Mouse (Mus musculus): ENCODE results near the gene Nav2.

Nav2 gene

DNA sequence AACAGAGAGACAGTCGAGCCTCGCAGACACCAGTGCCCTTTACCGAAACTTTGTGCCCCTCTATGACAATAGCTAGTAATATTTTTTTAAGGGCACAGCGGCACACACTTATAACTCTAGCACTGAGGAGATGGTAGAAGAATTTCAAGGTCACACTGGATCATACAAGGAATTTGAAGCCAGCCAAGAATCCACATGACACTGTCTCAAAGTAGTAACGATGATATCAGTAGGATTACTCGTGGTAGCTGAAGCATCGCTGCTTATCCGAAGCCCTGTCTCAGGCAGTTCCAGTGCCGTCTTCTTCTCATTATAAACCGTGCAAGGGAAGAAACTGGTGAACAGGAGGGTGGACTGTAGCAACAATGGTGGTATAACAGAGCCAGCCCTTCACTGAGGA, 177.2 kb downstream of the Nav2 start:
- in situ Hi-C loops (cut with MboI; ENCODE audit: low sequenced_read_pairs): no loop called here

DNA sequence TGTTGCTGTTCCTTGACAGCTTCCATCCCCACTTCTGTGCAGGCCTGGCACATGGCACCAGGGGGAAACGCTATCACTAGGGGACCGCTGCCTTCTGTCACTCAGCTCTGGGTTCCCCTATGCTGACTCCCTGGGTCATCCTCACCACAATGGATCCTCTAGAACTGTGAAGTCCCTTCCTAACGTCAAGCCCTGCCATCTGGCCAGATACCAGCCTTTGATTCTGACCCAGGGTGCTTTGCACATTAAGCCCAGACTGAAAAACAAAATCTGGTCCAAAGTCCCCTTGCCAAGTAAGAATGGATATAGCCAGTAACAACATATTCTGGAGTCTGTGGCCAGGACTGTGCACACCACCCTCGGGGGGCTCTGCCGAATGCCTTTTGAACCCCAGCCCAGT, 178.6 kb downstream of the Nav2 start:
- in situ Hi-C loops (cut with MboI; ENCODE audit: low sequenced_read_pairs): no loop called here

- in situ Hi-C loops (cut with MboI; ENCODE audit: low sequenced_read_pairs): no loop called here
Measured at GRCm38 (mm10) chr7:49088198-49088912, 179.8 kb downstream of the Nav2 start.

- in situ Hi-C loops (cut with MboI; ENCODE audit: low sequenced_read_pairs): no loop called here
Measured at GRCm38 (mm10) chr7:49091371-49091770, 182.9 kb downstream of the Nav2 start.

GRCm38 (mm10) chr7:49091921-49092320, 183.4 kb downstream of the Nav2 start:
- in situ Hi-C loops (cut with MboI; ENCODE audit: low sequenced_read_pairs): no loop called here

DNA sequence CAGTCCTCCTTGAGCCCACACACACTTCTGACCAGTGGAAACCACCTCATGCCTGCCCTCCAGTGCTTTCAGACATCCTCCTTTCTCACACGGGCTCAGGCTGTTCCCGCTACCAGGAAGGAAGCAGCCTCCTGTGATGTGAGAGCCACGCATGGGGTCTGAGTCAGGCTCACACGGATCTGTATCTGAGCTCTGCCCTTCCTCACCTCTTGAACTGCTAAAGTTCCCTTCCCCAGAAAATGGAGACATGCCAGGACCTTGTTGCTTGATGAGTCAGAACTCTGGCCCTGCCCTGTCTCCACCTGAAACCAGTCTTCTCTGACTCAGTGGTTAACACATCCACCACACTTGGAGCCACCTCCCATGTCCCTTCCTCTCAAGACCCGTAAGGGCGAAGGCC, 185.1 kb downstream of the Nav2 start:
- in situ Hi-C loops (cut with MboI; ENCODE audit: low sequenced_read_pairs): no loop called here

GRCm38 (mm10) chr7:49094531-49094930, 186.0 kb downstream of the Nav2 start:
- in situ Hi-C loops (cut with MboI; ENCODE audit: low sequenced_read_pairs): no loop called here

DNA sequence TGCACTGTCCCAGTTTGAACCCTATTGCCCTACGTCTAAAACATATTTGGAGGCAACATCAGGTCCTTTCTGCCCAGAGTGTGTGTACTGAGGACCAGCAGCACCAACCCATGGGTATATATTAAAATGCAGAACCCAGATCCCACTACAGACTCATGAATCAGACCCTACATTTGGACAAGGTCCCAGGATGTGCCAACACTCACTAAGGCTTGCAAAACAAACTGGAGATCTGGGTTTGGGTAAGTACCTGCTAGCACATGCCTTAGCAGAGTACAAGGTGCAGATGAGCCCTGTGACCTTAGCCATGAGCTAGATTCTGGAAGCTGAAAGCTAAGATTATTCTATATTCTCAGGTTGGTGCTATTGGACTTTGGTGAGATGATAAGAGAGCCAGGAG, 192.8 kb downstream of the Nav2 start:
- in situ Hi-C loops (cut with MboI; ENCODE audit: low sequenced_read_pairs): loop anchor here (25.0 kb wide), 1 partner anchor 214 kb away; the partner anchor contains the start of gene E2f8

GRCm38 (mm10) chr7:49102223-49102622, 193.7 kb downstream of the Nav2 start:
- in situ Hi-C loops (cut with MboI; ENCODE audit: low sequenced_read_pairs): loop anchor here (25.0 kb wide), 1 partner anchor 215 kb away; the partner anchor contains the start of gene E2f8

DNA sequence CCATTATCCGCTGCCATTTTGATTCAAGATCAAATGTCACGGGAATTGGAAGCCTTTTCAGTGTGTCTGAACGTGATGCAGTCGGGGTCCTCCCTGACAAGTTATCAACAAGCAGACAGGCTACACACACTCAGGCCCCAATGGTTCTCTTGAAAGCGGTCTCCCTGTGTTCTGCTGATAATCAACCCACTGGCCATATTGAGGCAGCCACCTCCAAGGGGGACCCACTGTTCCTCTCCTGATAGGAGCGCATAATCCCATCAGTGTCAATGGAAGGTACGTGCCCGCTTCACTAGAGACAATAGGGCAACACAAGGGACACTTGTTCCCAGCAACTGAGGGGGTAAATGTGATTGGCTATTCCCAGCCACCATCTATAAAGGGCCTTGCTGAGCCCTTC, 195.9 kb downstream of the Nav2 start:
- in situ Hi-C loops (cut with MboI; ENCODE audit: low sequenced_read_pairs): loop anchor here (25.0 kb wide), 1 partner anchor 217 kb away; the partner anchor contains the start of gene E2f8

DNA sequence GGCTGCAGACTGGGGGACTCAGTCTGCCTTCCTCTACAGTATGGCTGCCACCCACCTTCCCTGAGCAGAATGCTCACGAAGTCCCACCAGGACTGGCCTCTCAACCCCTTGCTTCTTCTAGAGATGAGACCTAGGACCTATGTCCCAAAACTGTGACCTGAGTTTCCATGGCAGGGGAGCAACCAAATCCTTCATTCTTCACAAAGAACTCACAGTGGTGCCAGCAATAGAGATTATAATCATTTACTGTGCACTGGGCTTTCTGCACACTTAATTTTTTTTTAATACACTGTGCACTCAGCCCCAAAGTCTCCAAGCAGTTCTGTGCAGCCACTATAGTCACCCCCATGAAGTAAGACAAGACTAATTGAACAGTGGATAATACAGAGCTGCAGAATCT, 196.3 kb downstream of the Nav2 start:
- in situ Hi-C loops (cut with MboI; ENCODE audit: low sequenced_read_pairs): loop anchor here (25.0 kb wide), 1 partner anchor 217 kb away; the partner anchor contains the start of gene E2f8

DNA sequence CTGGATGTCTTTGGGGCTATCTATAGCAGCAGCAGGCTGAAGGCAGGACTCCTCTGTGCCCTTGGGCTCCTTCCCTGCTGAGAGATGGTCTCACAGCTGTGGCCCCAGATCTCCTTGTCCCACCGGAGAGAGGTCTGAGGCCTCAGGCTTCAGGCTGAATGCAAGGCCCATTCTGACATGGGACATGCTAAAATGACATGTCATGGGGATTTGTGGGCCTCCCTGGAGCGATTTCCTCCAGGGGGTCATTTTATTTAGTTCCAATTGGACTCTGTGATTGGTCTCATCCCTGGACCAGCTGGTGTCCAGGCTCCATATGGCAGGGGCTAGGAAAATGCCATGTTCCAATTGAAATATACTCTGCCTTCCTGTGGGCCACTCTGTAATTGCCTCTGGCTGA, 197.0 kb downstream of the Nav2 start:
- in situ Hi-C loops (cut with MboI; ENCODE audit: low sequenced_read_pairs): loop anchor here (25.0 kb wide), 1 partner anchor 218 kb away; the partner anchor contains the start of gene E2f8

- in situ Hi-C loops (cut with MboI; ENCODE audit: low sequenced_read_pairs): loop anchor here (25.0 kb wide), 1 partner anchor 221 kb away; the partner anchor contains the start of gene E2f8
Measured at GRCm38 (mm10) chr7:49108076-49108475, 199.6 kb downstream of the Nav2 start.

DNA sequence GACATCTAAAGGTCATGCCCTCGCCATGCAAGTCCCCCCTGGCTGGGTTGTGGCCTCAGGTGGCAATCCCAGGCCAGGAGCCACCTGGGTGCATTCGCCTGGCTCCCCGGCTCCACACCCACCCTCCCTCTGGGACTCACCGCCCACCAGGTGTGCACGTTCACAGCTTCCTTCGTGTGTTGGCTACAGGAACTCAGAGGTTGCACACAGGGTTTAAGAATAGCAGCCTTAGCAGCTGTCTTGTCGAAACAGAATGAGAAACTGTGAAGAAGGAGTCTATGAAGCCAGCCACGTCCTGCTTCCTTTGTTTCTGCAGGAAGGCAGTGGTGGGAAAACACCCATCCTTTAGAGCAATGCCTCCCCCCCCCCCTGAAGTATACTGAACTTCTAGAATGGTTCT, 210.5 kb downstream of the Nav2 start:
- in situ Hi-C loops (cut with MboI; ENCODE audit: low sequenced_read_pairs): loop anchor here (10.0 to 25.0 kb wide), 2 partner anchors 232 to 364 kb away; partner anchors contain the start of gene E2f8

GRCm38 (mm10) chr7:49119794-49120487, 211.4 kb downstream of the Nav2 start:
- in situ Hi-C loops (cut with MboI; ENCODE audit: low sequenced_read_pairs): loop anchor here (10.0 to 25.0 kb wide), 2 partner anchors 233 to 365 kb away; partner anchors contain the start of gene E2f8

DNA sequence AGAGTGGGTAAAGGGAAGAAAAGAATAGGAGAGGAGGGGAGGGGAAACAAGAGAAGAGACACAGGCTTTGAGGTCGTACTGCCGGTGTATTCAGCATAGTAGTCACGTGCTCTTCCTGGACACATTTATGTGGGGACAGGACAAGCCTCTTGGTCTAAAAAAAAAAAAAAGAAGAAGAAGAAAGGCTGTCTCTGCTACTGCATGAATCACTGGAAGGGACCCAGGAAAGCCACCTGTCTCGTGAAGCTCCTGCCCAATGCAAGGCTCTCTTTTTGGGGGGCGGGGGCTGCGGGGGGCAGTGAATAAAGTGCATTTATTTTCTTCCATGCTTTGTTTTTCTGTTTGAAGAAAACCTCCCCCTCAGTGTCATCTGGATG, 212.0 kb downstream of the Nav2 start:
- in situ Hi-C loops (cut with MboI; ENCODE audit: low sequenced_read_pairs): loop anchor here (25.0 kb wide), 1 partner anchor 233 kb away; the partner anchor contains the start of gene E2f8

DNA sequence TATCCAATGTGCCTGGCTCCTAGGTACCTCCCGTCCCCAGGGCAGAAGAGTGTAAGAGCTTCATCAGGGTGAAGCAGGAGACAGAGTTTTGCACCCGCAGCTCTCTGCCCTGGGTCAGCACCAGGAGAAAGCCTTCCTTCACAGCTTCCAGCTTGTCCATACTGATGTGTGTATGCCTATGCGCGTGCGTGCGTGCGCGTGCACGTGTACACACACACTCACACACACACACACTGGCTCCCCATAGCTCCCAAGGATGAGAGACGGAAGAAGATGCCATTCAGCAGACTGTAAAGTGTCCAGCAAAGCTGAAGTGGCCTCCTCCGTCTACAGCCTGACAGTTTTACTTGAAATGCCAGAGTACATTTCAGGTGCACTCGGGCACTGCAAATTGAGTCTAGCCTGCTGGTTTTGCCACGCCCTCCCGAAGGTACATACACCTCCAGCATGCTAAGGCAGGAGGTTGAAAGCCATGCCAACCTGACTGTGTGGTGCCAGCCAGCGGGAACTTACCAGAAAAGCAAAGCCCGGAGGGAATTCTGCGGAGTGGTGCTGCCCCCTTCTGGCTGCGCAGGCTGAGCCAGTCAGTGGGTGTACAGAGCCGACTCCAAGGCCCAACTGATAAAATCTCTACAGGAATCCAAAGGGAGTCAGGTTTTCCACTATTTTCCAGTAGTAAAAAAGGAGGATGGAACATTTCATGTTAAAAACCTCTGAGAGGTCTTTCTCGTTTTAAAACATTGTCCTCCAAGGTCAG, 212.6 kb downstream of the Nav2 start:
- in situ Hi-C loops (cut with MboI; ENCODE audit: low sequenced_read_pairs): loop anchor here (25.0 kb wide), 1 partner anchor 234 kb away; the partner anchor contains the start of gene E2f8

- in situ Hi-C loops (cut with MboI; ENCODE audit: low sequenced_read_pairs): loop anchor here (25.0 kb wide), 1 partner anchor 235 kb away; the partner anchor contains the start of gene E2f8
Measured at GRCm38 (mm10) chr7:49122498-49122897, 214.0 kb downstream of the Nav2 start.

DNA sequence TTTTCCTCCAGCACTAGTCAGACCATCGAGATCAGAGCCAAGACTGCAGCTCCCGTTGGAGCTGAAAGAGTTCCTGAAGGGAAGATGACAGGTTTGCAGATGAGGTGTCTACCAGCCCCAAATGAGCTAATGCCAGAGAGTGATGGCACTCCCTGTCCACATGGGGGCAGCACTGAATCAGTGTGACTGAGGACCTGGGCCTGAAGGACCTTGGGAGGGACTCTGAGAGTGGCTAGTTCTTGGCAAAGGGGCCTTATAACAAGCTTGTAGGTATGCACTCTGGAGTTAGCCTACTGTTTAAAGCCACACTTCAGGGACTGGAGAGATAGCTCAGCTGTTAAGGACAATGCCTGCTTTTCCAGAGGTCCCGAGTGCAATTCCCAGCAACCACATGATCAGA, 217.0 kb downstream of the Nav2 start:
- in situ Hi-C loops (cut with MboI; ENCODE audit: low sequenced_read_pairs): no loop called here

DNA sequence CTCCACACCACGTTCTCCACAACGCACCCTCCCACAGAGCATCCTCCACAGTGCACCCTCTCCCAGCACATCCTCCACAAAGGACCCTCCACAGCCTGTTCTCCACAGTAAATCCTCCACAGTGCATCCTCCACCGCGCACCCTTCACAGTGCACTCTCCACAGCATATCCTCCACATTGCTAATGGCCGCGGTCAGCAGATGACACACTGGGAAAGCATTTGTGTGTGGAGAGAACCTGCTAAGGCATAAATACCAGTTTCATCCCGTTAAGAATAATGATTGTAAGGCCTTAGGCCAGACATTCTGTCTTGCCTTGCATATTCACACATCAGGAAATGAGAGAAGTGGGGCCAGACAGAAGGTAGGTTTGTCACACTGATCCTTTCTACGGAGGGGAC, 219.7 kb downstream of the Nav2 start:
- in situ Hi-C loops (cut with MboI; ENCODE audit: low sequenced_read_pairs): no loop called here

- in situ Hi-C loops (cut with MboI; ENCODE audit: low sequenced_read_pairs): no loop called here
Measured at GRCm38 (mm10) chr7:49132851-49133351, 224.4 kb downstream of the Nav2 start.

Measured in CH12F3 (cell line).